Mouse (Mus musculus) MEL (cell line): ENCODE measurements around the gene Fbxo24.

Experiments
- CHD1 ChIP-seq: IDR thresholded peaks from 2 replicates; pipeline ENCODE4 v1.6.1; 2012; ENCODE audit warnings: low read depth, mild to moderate bottlenecking, inconsistent platforms, low read length, improper control_type of control experiment
- CTCF ChIP-seq, 3 experiments: IDR thresholded peaks in 2 of 3; conservative IDR thresholded peaks in 1 of 3; 2 replicates each; pipeline ENCODE4 v1.5.1; 2011 to 2012; ENCODE audit warnings: low read length in 3 of 3, low read depth in 2 of 3, mild to moderate bottlenecking in 2 of 3, improper control_type of control experiment in 1 of 3, inconsistent platforms in 1 of 3, mixed read lengths in 1 of 3, moderate library complexity in 1 of 3; ENCODE audit not compliant: control insufficient read depth in 1 of 3, insufficient read depth in 1 of 3, poor library complexity in 1 of 3, severe bottlenecking in 1 of 3
- EP300 ChIP-seq, 2 experiments: IDR thresholded peaks; 2 replicates each; pipeline ENCODE4 v1.6.1; 2011; ENCODE audit warnings: improper control_type of control experiment in 2 of 2, low read length in 2 of 2, low read depth in 1 of 2, mild to moderate bottlenecking in 1 of 2
- GATA1 ChIP-seq: IDR thresholded peaks from 2 replicates; pipeline ENCODE4 v1.6.1; 2011; ENCODE audit warnings: low read depth, low read length, improper control_type of control experiment
- HCFC1 ChIP-seq: IDR thresholded peaks from 2 replicates; pipeline ENCODE4 v1.6.1; 2012; ENCODE audit warnings: low read depth, mild to moderate bottlenecking, inconsistent platforms, low read length, improper control_type of control experiment, moderate library complexity
- KAT2A ChIP-seq: conservative IDR thresholded peaks from 2 replicates; pipeline ENCODE4 v1.6.1; 2012; ENCODE audit warnings: low read depth, low read length, improper control_type of control experiment, inconsistent platforms
- MEF2A ChIP-seq: IDR thresholded peaks from 2 replicates; pipeline ENCODE4 v1.6.1; 2014; ENCODE audit warnings: low read depth, mild to moderate bottlenecking, inconsistent platforms, low read length, improper control_type of control experiment; ENCODE audit not compliant: poor library complexity, insufficient replicate concordance, severe bottlenecking; ENCODE audit errors: extremely low read depth
- NELFE ChIP-seq: IDR thresholded peaks from 2 replicates; pipeline ENCODE4 v1.6.1; 2011; ENCODE audit warnings: low read depth, low read length, improper control_type of control experiment
- POLR2A ChIP-seq, 2 experiments: IDR thresholded peaks; 2 replicates each; pipeline ENCODE4 v1.6.1; 2011 to 2012; ENCODE audit warnings: low read length in 2 of 2, mild to moderate bottlenecking in 2 of 2, control low read depth in 1 of 2, improper control_type of control experiment in 1 of 2, low read depth in 1 of 2, moderate library complexity in 1 of 2; ENCODE audit not compliant: control insufficient read depth in 1 of 2, insufficient read depth in 1 of 2, poor library complexity in 1 of 2
- POLR2AphosphoS5 ChIP-seq: IDR thresholded peaks from 2 replicates; pipeline ENCODE4 v1.6.1; 2012; ENCODE audit warnings: low read depth, borderline replicate concordance, mild to moderate bottlenecking, inconsistent platforms, low read length, moderate library complexity, mixed read lengths
- TAL1 ChIP-seq: IDR thresholded peaks from 2 replicates; pipeline ENCODE4 v1.6.1; 2012; ENCODE audit warnings: mild to moderate bottlenecking, inconsistent platforms, low read length, moderate library complexity, mixed read lengths
- USF1 ChIP-seq: IDR thresholded peaks from 2 replicates; pipeline ENCODE4 v1.6.1; 2014; ENCODE audit warnings: low read depth, mild to moderate bottlenecking, inconsistent platforms, low read length, improper control_type of control experiment, moderate library complexity

GRCm38 (mm10) chr5:137566416-137566815 lies 62.4 kb downstream of the Fbxo24 start:
- TF ChIP-seq GATA1 (no peak), CTCF (IDR thresholded peaks at IDR 0.05 in 2 of 3, conservative IDR thresholded peaks at IDR 0.05 in 1 of 3; ENCODE audit: control insufficient read depth in 1 of 3, insufficient read depth in 1 of 3, low read depth in 2 of 3, low read length in 3 of 3, poor library complexity in 1 of 3, severe bottlenecking in 1 of 3) (no peak), USF1 (no peak), NELFE (no peak), MEF2A (no peak), TAL1 (no peak), POLR2A (IDR thresholded peaks at IDR 0.05; ENCODE audit: control insufficient read depth in 1 of 2, insufficient read depth in 1 of 2, low read depth in 1 of 2, low read length in 2 of 2, poor library complexity in 1 of 2) (no peak), HCFC1 (no peak), EP300 (IDR thresholded peaks at IDR 0.05; ENCODE audit: low read depth in 1 of 2, low read length in 2 of 2) (no peak), KAT2A (no peak), CHD1 (no peak), POLR2AphosphoS5 (no peak)
